Mouse (Mus musculus) monocyte, adult 5-6 weeks (primary cell): Measurements from ENCODE around the gene Tas2r103. TPM values are rescaled to one million over a fixed set of nuclear protein-coding genes. Genes with fewer than 3 reads are reported as not detected.

Experiments
- ATAC-seq: fragments of 153-309, 156-312 bp; replicated peaks from 2 replicates; pipeline ENCODE4 v1.8.0; 2017; ENCODE audit warnings: mild to moderate bottlenecking; ENCODE audit not compliant: low TSS enrichment, insufficient number of reproducible peaks, severe bottlenecking, poor library complexity, low FRiP score
- total RNA-seq: library from RNA; stranded (forward); fragments of 200-1000, 200-491, 200-594 nt; gene quantifications from 3 replicates; pipeline ENCODE4 v1.2.3, GENCODE M21; 2017

Tas2r103 gene
- total RNA-seq, result not detected in 3 replicates

- no peak for ATAC-seq
Observed at GRCm38 (mm10) chr6:133037001-133037400, at the start of gene Tas2r103. Tas2r103 (minus strand) TSS chr6:133037101.

- no peak for ATAC-seq
Observed at GRCm38 (mm10) chr6:133055716-133056115, 18.8 kb upstream of the Tas2r103 start, which contains the start of gene Tas2r140. Tas2r140 (minus strand) TSS chr6:133055816.

Other genes with a start within 250 kb of the Tas2r103 start
- gene Tas2r117, start 234.3 kb downstream of the Tas2r103 start, total RNA-seq, result not detected in 3 replicates
- gene Tas2r123, start 190.0 kb downstream of the Tas2r103 start, total RNA-seq, result not detected in 3 replicates
- gene Tas2r116, start 181.7 kb downstream of the Tas2r103 start, total RNA-seq, result not detected in 3 replicates
- gene Tas2r110, start 169.1 kb downstream of the Tas2r103 start, total RNA-seq, result not detected in 3 replicates
- gene Tas2r113, start 144.1 kb downstream of the Tas2r103 start, total RNA-seq, result not detected in 3 replicates
- not detected in 3 replicates for gene Tas2r125, start 127.5 kb downstream of the Tas2r103 start, total RNA-seq
- not detected in 3 replicates for gene Tas2r129, start 86.0 kb downstream of the Tas2r103 start, total RNA-seq
- not detected in 3 replicates for gene Tas2r131, start 79.2 kb downstream of the Tas2r103 start, total RNA-seq
- gene Tas2r109, start 56.1 kb downstream of the Tas2r103 start, total RNA-seq, result not detected in 3 replicates
- gene Tas2r140, start 18.7 kb upstream of the Tas2r103 start, total RNA-seq, result 0.32 TPM in 1 of 3 replicates, not detected in the others
- 33.4 to 57.3 TPM (median 44.8 TPM) in 3 replicates for gene Smim10l1, start 67.8 kb upstream of the Tas2r103 start, total RNA-seq